Mouse (Mus musculus): ENCODE measurements around the gene Stac2. TPM values are rescaled to one million over a fixed set of nuclear protein-coding genes. Genes with fewer than 3 reads are reported as not detected.

Stac2 gene
- total and polyA plus RNA-seq, 3 experiments = 0.07 TPM; not detected in 2

DNA sequence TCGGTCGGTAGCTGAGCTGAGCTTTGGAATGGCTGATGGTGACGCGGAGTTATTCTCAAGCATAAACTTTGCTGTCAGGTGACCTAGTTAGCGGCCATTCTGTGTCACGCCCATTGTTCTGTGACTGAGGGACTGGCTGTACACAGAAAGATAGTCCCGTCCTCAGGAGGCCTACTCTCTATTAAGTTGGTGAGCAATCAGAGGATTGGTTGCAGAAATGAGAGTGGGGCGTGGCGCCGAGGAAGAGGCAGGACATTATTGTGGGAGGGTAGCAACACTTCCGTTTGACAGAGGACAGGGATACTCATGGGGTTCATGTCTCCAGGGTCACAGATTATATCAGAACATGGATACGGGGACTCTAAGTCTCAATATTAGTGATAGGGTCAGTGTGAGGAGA, 12.9 kb upstream of the Stac2 start:
- dilution Hi-C loops (cut with MboI; ENCODE audit: extremely low pct_ligation_motif_present, extremely low pct_unique_long_range_greater_than_20kb, low sequenced_read_pairs) (no loop called here), in situ Hi-C loops (cut with MboI; ENCODE audit: low pct_ligation_motif_present, low pct_unique_long_range_greater_than_20kb, low sequenced_read_pairs) (no loop called here)
- DNase-seq (ENCODE audit: extremely low read depth) = no peak
- Histone ChIP-seq H3K27me3 (replicated peaks) (no peaks in the 10 kb centered on the region), H3K36me3 (replicated peaks in 1 of 2; ENCODE audit: control insufficient read depth in 1 of 2, insufficient read depth in 1 of 2, low read length in 1 of 2) (no peaks in the 10 kb centered on the region), H3K79me2 (replicated peaks; ENCODE audit: control insufficient read depth, extremely low read depth, insufficient read depth, poor library complexity, severe bottlenecking) (no peaks in the 10 kb centered on the region), H3K9ac (ENCODE audit: insufficient read depth, low read depth) (no peak overlapping the region), H3K4me3 (replicated peaks in 1 of 3; ENCODE audit: low read depth in 2 of 3, low read length in 2 of 3, poor library complexity in 1 of 3) (no peak overlapping the region), H3K4me2 (ENCODE audit: insufficient read depth, low read depth, poor library complexity, severe bottlenecking) (no peak overlapping the region), H3K9me3 (replicated peaks; ENCODE audit: low read length) (no peaks in the 10 kb centered on the region), H3K27ac (ENCODE audit: insufficient read depth, low read depth) (no peak overlapping the region), H3K4me1 (ENCODE audit: control insufficient read depth in 1 of 2, insufficient read depth in 2 of 2) (peaks cover 10 to 15% of the 10 kb centered on the region in 2 experiments; a peak in 3 of 4 replicates)
- TF ChIP-seq CTCF (conservative IDR thresholded peaks at IDR 0.05 in 1 of 2, IDR thresholded peaks at IDR 0.05 in 1 of 2; ENCODE audit: low read depth in 2 of 2, low read length in 2 of 2) (no peak), JUND (conservative IDR thresholded peaks at IDR 0.05; ENCODE audit: low read depth, low read length) (no peak), CHD2 (IDR thresholded peaks at IDR 0.05; ENCODE audit: low read length) (no peak), IRF4 (IDR thresholded peaks at IDR 0.05; ENCODE audit: low read depth, low read length) (no peak)

DNA sequence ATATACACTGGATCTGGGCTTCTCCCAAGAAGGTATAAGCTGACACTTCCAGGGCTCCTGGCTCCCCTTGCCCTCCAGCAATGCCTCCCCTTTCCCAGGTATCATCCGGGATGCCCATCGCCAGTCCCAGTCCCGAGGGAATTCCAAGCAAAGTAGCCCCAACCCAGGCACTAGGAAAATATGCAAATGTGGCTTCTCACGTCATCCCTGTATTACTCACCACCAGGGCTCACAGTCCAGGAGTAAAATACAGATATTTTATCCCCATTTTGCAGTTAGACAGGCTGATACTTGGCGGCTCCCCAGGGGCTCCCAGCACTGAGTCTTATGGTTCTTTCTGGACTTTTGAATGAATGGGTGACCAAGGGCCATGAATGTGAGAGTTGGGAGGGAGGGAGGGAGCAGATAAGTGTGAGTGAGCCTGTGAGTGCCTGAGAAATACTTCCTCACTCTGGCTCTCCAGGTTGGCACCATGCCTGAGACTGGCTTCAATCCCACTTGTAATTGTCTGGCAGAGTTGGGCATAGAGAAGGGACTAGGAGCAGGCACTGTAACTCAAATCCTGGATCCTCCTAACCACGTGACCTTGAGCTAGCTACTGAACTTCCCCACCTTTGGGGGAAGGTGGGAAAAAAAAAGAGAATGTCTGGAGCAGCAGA, 8.8 kb upstream of the Stac2 start:
- Histone ChIP-seq H3K27me3 (replicated peaks) (no peaks in the 10 kb centered on the region), H3K79me2 (replicated peaks; ENCODE audit: control insufficient read depth, extremely low read depth, insufficient read depth, poor library complexity, severe bottlenecking) (no peaks in the 10 kb centered on the region), H3K4me3 (replicated peaks in 1 of 3; ENCODE audit: low read depth in 2 of 3, low read length in 2 of 3, poor library complexity in 1 of 3) (no peak overlapping the region), H3K9me3 (replicated peaks; ENCODE audit: low read length) (no peaks in the 10 kb centered on the region), H3K4me1 (ENCODE audit: control insufficient read depth in 1 of 2, insufficient read depth in 2 of 2) (peaks cover 20 to 30% of the 10 kb centered on the region in 2 experiments), H3K9ac (ENCODE audit: insufficient read depth, low read depth) (no peak overlapping the region), H3K4me2 (ENCODE audit: insufficient read depth, low read depth, poor library complexity, severe bottlenecking) (no peak overlapping the region), H3K27ac (ENCODE audit: insufficient read depth, low read depth) (no peak overlapping the region), H3K36me3 (replicated peaks in 1 of 2; ENCODE audit: control insufficient read depth in 1 of 2, insufficient read depth in 1 of 2, low read length in 1 of 2) (no peaks in the 10 kb centered on the region)
- in situ Hi-C loops (cut with MboI; ENCODE audit: low pct_ligation_motif_present, low pct_unique_long_range_greater_than_20kb, low sequenced_read_pairs) (no loop called here), dilution Hi-C loops (cut with MboI; ENCODE audit: extremely low pct_ligation_motif_present, extremely low pct_unique_long_range_greater_than_20kb, low sequenced_read_pairs) (no loop called here)
- TF ChIP-seq JUND (conservative IDR thresholded peaks at IDR 0.05; ENCODE audit: low read depth, low read length) (peak; percentile 71), CTCF (conservative IDR thresholded peaks at IDR 0.05 in 1 of 2, IDR thresholded peaks at IDR 0.05 in 1 of 2; ENCODE audit: low read depth in 2 of 2, low read length in 2 of 2) (no peak), RCOR1 (conservative IDR thresholded peaks at IDR 0.05; ENCODE audit: low read depth, low read length) (0 out of 2 replicates have a peak, but pooled peaks have one; percentile 67), ETS1 (conservative IDR thresholded peaks at IDR 0.05; ENCODE audit: low read depth, low read length) (peak; percentile 51; the same call in 1 of the 2 replicates), UBTF (IDR thresholded peaks at IDR 0.05; ENCODE audit: low read depth, low read length) (no peak), CHD2 (IDR thresholded peaks at IDR 0.05; ENCODE audit: low read length) (no peak; the same call in 1 of the 2 replicates), IRF4 (IDR thresholded peaks at IDR 0.05; ENCODE audit: low read depth, low read length) (peak; percentile 92), EP300 (IDR thresholded peaks at IDR 0.05; ENCODE audit: low read length) (peak; percentile 90), JUN (IDR thresholded peaks at IDR 0.05; ENCODE audit: insufficient read depth, low read depth, low read length) (peak; percentile 58; the same call in 1 of the 2 replicates), HCFC1 (IDR thresholded peaks at IDR 0.05; ENCODE audit: low read depth, low read length) (no peak), RAD21 (IDR thresholded peaks at IDR 0.05; ENCODE audit: low read depth, low read length) (no peak)
- peak; percentile 37 for DNase-seq (ENCODE audit: extremely low read depth)

DNA sequence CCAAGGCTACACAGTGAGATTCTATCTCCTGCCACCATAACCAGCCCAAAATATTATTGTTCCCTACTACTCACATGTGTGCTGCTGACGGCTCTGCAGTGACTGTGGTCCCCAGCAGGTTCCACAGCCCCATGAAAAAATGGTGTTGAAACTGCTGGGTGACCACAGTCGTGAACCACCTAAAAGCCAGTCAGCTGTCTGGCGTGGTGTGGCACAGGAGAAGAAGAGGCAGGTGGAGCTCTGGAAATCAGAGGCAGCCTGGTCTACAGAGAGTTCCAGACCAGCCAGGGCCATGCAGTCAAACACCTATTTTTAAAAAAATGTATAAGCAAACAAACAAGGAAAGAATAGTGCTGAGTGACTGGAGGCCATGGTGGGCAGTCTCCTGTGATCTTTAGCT, 8.2 kb upstream of the Stac2 start:
- dilution Hi-C loops (cut with MboI; ENCODE audit: extremely low pct_ligation_motif_present, extremely low pct_unique_long_range_greater_than_20kb, low sequenced_read_pairs) = no loop called here
- DNase-seq (ENCODE audit: extremely low read depth) = no peak
- Histone ChIP-seq H3K27ac (ENCODE audit: insufficient read depth, low read depth) (no peak overlapping the region), H3K79me2 (replicated peaks; ENCODE audit: control insufficient read depth, extremely low read depth, insufficient read depth, poor library complexity, severe bottlenecking) (no peaks in the 10 kb centered on the region), H3K9me3 (replicated peaks; ENCODE audit: low read length) (no peaks in the 10 kb centered on the region), H3K36me3 (replicated peaks in 1 of 2; ENCODE audit: control insufficient read depth in 1 of 2, insufficient read depth in 1 of 2, low read length in 1 of 2) (no peaks in the 10 kb centered on the region), H3K4me1 (ENCODE audit: control insufficient read depth in 1 of 2, insufficient read depth in 2 of 2) (peaks cover 20 to 30% of the 10 kb centered on the region in 2 experiments), H3K4me3 (replicated peaks in 1 of 3; ENCODE audit: low read depth in 2 of 3, low read length in 2 of 3, poor library complexity in 1 of 3) (no peak overlapping the region), H3K4me2 (ENCODE audit: insufficient read depth, low read depth, poor library complexity, severe bottlenecking) (no peak overlapping the region), H3K9ac (ENCODE audit: insufficient read depth, low read depth) (no peak overlapping the region), H3K27me3 (replicated peaks) (no peaks in the 10 kb centered on the region)
- TF ChIP-seq POLR2A (IDR thresholded peaks at IDR 0.05; ENCODE audit: low read depth, low read length) = no peak
- no peak for TF ChIP-seq ETS1 (conservative IDR thresholded peaks at IDR 0.05; ENCODE audit: low read depth, low read length)
- no peak for TF ChIP-seq MAZ (IDR thresholded peaks at IDR 0.05; ENCODE audit: low read depth, low read length)
- TF ChIP-seq MYC (IDR thresholded peaks at IDR 0.05; ENCODE audit: low read depth, low read length) = no peak
- no peak for TF ChIP-seq RCOR1 (conservative IDR thresholded peaks at IDR 0.05; ENCODE audit: low read depth, low read length)
- no peak for TF ChIP-seq JUN (IDR thresholded peaks at IDR 0.05; ENCODE audit: insufficient read depth, low read depth, low read length)
- no peak for TF ChIP-seq ZMIZ1 (IDR thresholded peaks at IDR 0.05; ENCODE audit: low read depth, low read length)
- no peak for TF ChIP-seq BHLHE40 (IDR thresholded peaks at IDR 0.05; ENCODE audit: low read depth, low read length)
- TF ChIP-seq KAT2A (IDR thresholded peaks at IDR 0.05; ENCODE audit: insufficient replicate concordance, low read length) = no peak
- no peak for TF ChIP-seq CTCF (conservative IDR thresholded peaks at IDR 0.05 in 1 of 2, IDR thresholded peaks at IDR 0.05 in 1 of 2; ENCODE audit: low read depth in 2 of 2, low read length in 2 of 2)
- TF ChIP-seq HCFC1 (IDR thresholded peaks at IDR 0.05; ENCODE audit: low read depth, low read length) = no peak
- TF ChIP-seq ZKSCAN1 (IDR thresholded peaks at IDR 0.05; ENCODE audit: borderline replicate concordance, low read depth, low read length) = no peak
- no peak for TF ChIP-seq NELFE (IDR thresholded peaks at IDR 0.05; ENCODE audit: low read depth, low read length)
- in situ Hi-C loops (cut with MboI; ENCODE audit: low pct_ligation_motif_present, low pct_unique_long_range_greater_than_20kb, low sequenced_read_pairs) = no loop called here
